Mouse (Mus musculus) liver, adult 2 months (tissue): Measurements from ENCODE around the gene Gm45021.
"Not testable (repeated sequence)": the region's sequence is repeated elsewhere in the genome, so short reads cannot be mapped to it uniquely, and the experiment has no call there.

ENCODE experiments used
- CTCF ChIP-seq: fragments of 200-500 bp; IDR thresholded peaks from 2 replicates; pipeline ENCODE4 v1.5.1; 2011; ENCODE audit warnings: low read depth, low read length, control low read depth
- POLR2A ChIP-seq: fragments of 200-500 bp; IDR thresholded peaks from 2 replicates; pipeline ENCODE4 v1.6.1; 2011; ENCODE audit warnings: low read length, control low read depth; ENCODE audit not compliant: insufficient read depth; ENCODE audit errors: extremely low read depth

DNA sequence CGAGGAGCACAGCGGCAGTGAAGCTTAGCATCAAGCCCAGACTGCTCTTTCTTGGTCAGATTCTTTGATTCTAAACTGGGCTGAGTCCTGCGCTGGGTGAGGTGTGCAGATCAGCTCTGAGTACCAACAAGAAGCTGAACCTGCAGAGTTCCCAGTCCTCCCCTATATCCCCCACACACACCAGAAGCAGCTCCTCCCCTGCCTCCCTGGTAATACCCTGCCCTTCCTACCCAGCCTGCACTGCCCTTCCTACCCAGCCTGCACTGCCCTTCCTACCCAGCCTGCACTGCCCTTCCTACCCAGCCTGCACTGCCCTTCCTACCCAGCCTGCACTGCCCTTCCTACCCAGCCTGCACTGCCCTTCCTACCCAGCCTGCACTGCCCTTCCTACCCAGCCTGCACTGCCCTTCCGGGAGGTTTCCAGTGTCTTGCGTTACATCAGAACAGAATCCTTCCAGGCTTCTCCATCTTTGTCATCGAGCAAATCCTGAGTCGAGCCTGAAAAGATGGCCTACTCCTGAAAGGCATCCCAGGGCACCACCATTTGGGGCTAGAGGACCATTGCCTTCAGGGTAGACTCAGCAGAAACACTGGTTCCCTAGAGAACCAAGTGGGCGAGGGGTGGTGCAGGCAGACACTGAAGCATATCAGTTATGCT, 32.9 kb downstream of the Gm45021 start:
- TF ChIP-seq CTCF, POLR2A: not testable (repeated sequence)
